Mouse (Mus musculus) v-Abl transformed pro-B cells (cell line): ENCODE results near the gene Pdk2.

Source experiments
- in situ Hi-C, 2 experiments: fragments of 400-800 bp; cut with MboI; formaldehyde crosslinking; loops; one replicate each; pipeline ENCODE4 v1.15.1; 2025; ENCODE audit not compliant: unreplicated experiment in 2 of 2

Gene Pdk2

DNA sequence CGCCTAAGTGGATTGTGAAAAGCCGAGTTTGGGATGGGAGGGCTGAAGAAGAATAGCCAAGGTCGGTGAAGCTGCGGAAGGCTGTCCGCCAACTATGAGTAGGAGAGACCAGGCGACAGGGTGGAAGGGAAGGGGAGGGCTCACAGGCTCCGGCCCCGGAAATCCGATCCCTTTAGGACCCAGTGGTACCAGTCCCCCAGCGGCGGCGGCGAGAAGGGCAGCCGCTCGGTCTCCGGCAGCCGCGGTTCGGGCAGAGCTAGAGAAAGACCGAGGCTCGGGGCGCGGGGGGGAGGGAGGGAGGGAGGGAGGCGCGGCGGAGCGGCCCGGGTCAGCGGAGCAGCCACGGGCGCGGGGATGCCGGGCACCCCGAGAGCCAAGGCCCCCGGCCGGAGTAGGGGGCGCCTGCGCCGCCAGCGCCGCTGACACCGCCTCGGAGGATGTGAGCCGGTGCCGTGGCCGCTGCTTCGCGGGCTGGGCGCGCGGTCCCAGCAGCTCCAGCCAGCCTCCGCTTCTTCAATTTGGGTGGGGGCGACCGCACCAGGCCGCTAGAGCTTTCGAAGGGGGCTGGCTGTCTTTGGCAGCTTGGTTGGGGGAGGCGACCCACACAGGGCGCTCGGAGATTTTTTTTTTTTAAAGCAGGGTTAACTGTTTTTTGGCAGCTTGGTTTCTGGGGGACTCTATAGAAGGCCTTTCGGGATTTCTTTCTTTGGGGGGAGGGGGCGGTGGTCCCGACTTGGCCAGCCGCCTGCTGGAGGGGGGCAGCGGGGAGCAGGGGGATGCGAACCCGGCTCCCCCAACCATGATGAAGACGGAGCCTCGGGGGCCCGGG lies 50.2 kb downstream of the Pdk2 start, which contains the start of gene Ppp1r9b:
Gene Ppp1r9b (plus strand): TSS at position 287 of the 829 bp plus-strand sequence.
- in situ Hi-C loops, result no loop called here

- in situ Hi-C loops, result no loop called here
Observed at GRCm38 (mm10) chr11:94990102-94990748, 50.9 kb downstream of the Pdk2 start.

- in situ Hi-C loops, result no loop called here
Observed at GRCm38 (mm10) chr11:94989562-94990017, 51.6 kb downstream of the Pdk2 start.

DNA sequence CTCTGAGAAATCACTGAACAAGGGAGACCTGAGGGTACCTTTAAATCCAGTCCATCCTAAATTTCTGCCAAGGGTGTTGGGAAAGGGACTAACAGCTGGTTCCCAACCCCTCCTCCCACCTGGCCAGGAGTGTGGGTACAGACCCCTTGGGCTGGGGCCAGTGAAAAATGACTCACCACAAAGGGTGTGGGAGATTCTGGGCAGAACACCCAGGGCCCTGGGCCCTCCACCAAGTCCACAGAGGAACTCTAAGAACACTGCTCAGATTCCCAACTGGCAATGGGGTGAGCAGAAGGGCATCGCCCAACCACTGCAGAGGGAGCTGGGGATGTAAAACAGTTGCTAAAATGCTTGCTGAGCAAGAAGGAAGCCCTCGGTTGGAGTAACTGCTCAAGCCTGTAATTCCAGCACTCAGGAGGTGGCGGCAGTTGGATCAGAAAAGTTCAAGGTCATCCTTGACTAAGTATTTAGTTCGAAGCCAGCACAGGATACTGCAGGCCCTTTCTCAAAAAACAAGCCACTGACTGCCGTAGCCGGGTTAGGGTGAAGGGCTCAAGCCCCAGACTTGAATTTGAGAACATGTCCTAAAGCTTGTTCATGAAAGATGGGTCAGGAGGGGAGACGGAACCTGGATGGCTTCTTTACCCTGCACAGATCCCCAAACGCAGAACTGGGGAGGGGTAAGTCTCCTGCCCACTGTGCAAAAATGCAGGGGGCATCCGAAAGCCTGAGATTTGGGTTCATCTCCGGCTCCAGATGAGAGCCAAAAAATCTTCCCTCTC lies 52.2 kb downstream of the Pdk2 start:
- in situ Hi-C loops, result no loop called here

DNA sequence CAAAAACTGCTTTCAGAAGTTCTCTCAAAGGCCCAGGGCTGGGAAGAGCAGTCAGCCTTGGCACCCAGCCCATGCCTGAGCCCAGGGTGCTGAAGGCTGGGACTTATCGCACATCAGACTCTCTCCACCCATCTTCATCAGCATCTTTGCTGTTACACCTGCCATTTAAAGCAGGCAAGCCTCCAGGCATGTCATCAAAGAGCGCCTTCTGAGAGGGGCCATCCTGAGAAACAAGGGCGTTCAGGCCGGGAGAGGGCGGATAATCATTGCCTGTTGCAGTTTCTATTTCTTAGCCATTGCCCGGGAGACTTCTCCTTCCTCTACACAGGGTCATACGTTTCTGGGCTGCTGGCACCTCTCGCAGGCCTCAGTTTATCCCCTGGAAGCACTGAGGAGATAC lies 53.3 kb downstream of the Pdk2 start:
- in situ Hi-C loops, result no loop called here

- in situ Hi-C loops, result no loop called here
Observed at GRCm38 (mm10) chr11:94987341-94987740, 53.8 kb downstream of the Pdk2 start.

DNA sequence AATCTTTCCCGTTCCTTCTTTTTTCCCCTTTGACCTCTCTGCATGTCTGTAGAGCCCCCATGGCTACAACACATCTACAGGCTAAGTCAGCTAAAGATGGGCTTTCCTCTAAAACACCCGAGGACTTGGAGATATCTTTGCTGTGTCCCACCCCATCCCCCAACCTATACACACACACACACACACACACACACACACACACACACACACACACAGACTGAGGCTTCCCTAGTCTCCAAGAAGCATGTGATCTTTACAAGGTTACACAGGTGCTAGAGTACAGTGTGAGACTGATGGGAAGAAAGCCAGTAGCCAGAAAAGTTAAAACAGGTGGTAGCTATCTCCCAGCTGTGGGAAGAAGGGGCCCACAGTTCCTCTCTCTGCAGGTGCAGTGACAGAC lies 54.7 kb downstream of the Pdk2 start:
- in situ Hi-C loops, result no loop called here

DNA sequence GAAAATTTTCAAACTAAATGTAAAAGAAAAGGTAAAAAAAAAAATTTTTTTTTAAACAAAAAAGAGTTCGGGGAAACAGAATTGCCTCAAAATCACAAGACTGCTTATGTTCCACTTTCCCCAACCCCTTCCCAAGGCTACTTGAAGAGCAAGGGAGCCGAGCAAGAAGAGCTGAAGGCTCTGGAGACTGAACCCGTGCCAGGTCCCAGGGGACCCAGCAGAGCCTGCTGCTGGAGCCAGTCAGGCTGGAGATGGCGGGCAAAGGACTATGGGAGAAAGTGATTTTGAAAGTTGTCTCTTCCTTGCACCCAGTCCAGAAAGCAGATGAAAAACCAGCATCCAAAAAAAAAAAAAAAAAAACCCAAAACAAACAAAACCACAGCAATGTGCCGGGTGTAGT lies 55.3 kb downstream of the Pdk2 start:
- in situ Hi-C loops, result no loop called here

DNA sequence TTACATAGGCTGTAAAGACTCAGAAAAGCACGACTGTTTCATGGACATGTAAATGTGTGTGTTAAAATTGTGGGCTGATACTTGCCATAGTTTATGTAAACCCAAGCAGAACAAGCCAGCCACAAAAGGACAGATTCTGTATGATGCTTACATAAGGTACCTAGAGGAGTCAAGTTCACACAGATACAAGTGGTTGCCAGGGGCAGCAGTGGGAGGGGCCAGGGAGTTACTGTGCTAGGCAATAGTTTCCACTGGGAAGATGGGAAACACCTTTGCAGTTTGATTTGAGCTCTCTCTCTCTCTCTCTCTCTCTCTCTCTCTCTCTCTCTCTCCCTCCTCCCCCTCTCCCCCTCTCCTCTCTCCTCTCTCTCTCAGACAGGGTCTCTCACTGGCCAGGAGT lies 56.0 kb downstream of the Pdk2 start:
- in situ Hi-C loops, result no loop called here

DNA sequence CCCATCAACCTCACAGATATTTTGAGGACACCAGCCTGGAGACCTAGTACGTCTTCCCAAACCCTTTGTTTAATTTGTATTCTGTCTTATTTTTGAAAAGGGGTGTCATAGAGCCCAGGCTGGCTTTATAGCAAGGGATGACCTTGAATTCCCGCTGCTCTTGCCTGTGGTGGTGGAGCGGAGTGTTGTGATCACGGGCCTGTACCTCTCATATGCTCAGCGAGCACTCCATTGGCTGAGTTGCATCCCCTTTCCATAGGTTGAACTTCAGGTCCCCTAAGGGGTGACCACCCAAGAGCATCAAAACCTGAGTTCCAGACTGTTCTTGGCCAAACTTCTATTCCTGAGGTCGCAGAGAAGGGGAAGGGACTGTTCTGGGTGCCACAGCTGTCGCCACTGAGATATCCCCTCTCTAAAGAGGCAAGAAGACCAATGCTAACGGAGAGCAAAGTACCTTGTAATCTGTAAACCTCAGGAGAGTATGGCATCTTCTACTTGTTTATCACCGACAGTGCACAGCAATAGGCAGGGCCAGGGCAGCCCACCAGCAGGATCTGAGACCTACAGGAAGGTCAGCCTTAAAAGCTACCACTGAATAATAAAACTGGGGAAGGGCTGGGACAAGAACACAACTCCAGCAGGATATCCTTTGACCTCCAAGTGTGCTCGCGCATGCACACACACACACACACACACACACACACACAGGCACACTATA lies 61.5 kb downstream of the Pdk2 start:
- in situ Hi-C loops, result loop anchor here in 1 of 2 experiments (10.0 kb wide), 1 partner anchor 65 kb away; the partner anchor contains the start of gene Pdk2

- in situ Hi-C loops, result loop anchor here in 1 of 2 experiments (10.0 kb wide), 1 partner anchor 66 kb away; the partner anchor contains the start of gene Pdk2
Observed at GRCm38 (mm10) chr11:94978947-94979346, 62.2 kb downstream of the Pdk2 start.

DNA sequence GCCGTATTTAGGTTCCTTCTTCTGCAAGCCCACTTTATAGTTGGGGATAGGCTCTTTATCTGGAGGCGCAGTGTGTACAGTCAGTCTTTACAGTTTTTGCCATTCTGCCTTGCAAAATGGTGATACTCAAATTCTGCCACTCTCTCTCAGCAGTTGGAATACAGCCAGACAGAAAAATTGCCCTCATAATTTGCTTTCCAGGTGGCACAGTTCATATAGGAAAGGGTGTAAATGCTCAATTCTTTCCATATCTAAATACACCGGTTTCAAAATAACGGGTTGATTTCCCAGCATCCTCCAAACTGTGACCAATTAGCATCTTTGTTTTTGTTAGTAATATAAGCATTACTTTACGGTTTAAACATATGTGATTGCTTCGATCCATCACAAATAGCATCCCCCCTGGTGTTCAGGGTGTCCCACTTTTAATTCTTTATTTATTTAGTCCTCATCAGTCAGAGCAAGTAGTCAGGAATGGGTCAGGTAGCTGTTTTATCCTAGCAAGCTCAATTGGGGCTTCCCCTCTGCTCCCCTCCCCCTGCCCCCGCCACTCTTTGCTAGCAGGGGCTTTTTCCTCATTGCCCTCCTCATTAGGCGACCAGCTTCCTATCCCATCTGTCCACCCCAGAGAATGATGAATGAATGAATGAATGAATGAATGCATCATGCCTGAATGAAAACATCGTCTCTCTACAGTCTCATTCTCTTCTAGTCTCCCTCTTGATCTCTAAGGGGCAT lies 62.8 kb downstream of the Pdk2 start:
- in situ Hi-C loops, result loop anchor here in 1 of 2 experiments (10.0 kb wide), 1 partner anchor 66 kb away; the partner anchor contains the start of gene Pdk2
